Mouse (Mus musculus): ENCODE measurements around the gene Mdga1.

DNA sequence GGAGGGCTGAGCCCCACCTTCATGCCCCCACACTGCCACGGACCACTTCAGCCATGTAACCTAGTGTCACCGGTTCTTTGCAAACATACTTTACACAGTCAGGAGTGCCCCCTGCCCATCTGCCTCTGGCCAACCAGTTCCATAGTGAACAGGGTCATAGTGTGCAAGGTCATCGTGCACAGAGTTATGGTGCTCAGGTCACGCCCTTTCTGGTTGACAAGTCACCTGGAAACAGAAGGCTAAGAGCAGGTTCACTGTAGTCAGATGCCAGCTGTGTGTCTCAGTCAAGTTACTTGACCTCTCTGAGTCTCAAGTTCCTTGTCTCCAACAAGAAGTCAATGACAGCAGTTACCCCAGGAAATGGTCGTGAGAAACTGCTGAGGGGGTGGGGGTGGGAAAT, 65.2 kb downstream of the Mdga1 start:
- TF ChIP-seq TCF12 (IDR thresholded peaks at IDR 0.05; ENCODE audit: insufficient read depth, poor library complexity, severe bottlenecking), result no peak
- TF ChIP-seq E2F4 (IDR thresholded peaks at IDR 0.05; ENCODE audit: insufficient read depth), result no peak
